Mouse (Mus musculus) neural tube, embryonic 15.5 days (tissue): ENCODE data around the gene Tmem135. TPM values are rescaled to one million over a fixed set of nuclear protein-coding genes. Genes with fewer than 3 reads are reported as not detected.

Experiments
- ATAC-seq: fragments of 200-750 bp; cut with Nextera tagmentation; 2 replicates; pipeline ENCODE4 v1.8.0; 2017; ENCODE audit warnings: mild to moderate bottlenecking, moderate TSS enrichment, moderate library complexity; ENCODE audit not compliant: low FRiP score
- H3K27ac ChIP-seq: fragments of 300-500 bp; sonication (generic); replicated peaks from 2 replicates; pipeline ENCODE4 v1.5.1; 2015; ENCODE audit warnings: mild to moderate bottlenecking, inconsistent platforms
- H3K27me3 ChIP-seq: fragments of 300-500 bp; sonication (generic); replicated peaks from 2 replicates; pipeline ENCODE4 v1.6.1; 2015; ENCODE audit warnings: inconsistent platforms
- H3K36me3 ChIP-seq: fragments of 300-500 bp; sonication (generic); 2 replicates; pipeline ENCODE4 v1.6.1; 2015; ENCODE audit warnings: inconsistent platforms
- H3K4me1 ChIP-seq: fragments of 300-500 bp; sonication (generic); 2 replicates; pipeline ENCODE4 v1.6.1; 2015; ENCODE audit warnings: inconsistent platforms
- H3K4me2 ChIP-seq: fragments of 300-500 bp; sonication (generic); 2 replicates; pipeline ENCODE4 v1.6.1; 2015; ENCODE audit warnings: inconsistent platforms, mild to moderate bottlenecking, moderate library complexity
- H3K4me3 ChIP-seq: fragments of 300-500 bp; sonication (generic); replicated peaks from 2 replicates; pipeline ENCODE4 v1.5.1; 2015; ENCODE audit warnings: mild to moderate bottlenecking, inconsistent platforms
- H3K9ac ChIP-seq: fragments of 300-500 bp; sonication (generic); replicated peaks from 2 replicates; pipeline ENCODE4 v1.6.1; 2015; ENCODE audit warnings: mild to moderate bottlenecking, inconsistent platforms
- H3K9me3 ChIP-seq: fragments of 300-500 bp; sonication (generic); replicated peaks from 2 replicates; pipeline ENCODE4 v1.6.1; 2016; ENCODE audit warnings: inconsistent platforms
- WGBS: fragments of 180-500 bp; shearing (Covaris S2); methylation state at CpG from one replicate; pipeline ENCODE4 v1.1.7; 2015; ENCODE audit warnings: mixed read lengths; 5-methylcytosine and 5-hydroxymethylcytosine counted together
- polyA plus RNA-seq: library from polyadenylated mRNA; unstranded; fragments of >200 nt; fragmentation: Nextera tagmentation; extraction: Ambion mirVana; gene quantifications from 2 replicates; pipeline ENCODE4 v1.2.1, GENCODE M21; 2015

Gene Tmem135
- polyA plus RNA-seq, 1 experiment from 2014 or later, result 29.0 TPM

GRCm38 (mm10) chr7:89239592-89239991 lies 164.4 kb downstream of the Tmem135 start:
- Histone ChIP-seq H3K9me3 (0 out of 2 replicates have a peak, but pooled peaks cover 2% of the 10 kb centered on the region), H3K9ac (no peak overlapping the region), H3K27me3 (no peaks in the 10 kb centered on the region), H3K27ac (no peak overlapping the region), H3K4me3 (no peak overlapping the region), H3K4me2 (no peak overlapping the region), H3K4me1 (no peaks in the 10 kb centered on the region), H3K36me3 (no peaks in the 10 kb centered on the region)
- WGBS, result 90% methylated on average over 4 of the region's 4 CpGs
- no peak for ATAC-seq

DNA sequence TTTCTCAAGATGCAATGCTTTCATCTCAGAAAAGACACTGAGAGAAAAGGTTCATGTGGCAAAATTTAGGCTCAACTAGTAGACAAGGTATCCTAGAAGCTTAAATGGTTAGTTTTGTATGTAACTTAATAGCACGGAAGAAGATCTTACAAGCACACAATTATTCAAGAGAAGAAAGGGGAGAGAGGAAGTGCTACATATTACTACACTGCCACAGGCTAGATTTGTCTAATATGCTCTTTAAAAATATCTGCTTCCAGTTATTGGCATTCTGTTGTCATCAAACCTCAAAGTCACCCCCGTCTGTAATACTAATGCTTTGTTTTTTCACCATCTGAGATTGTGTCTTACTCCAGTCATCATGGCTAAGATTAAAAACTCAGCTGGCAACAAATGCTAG lies 167.4 kb downstream of the Tmem135 start:
- no peak overlapping the region for H3K9ac ChIP-seq
- H3K36me3 ChIP-seq, result no peaks in the 10 kb centered on the region
- no peak overlapping the region for H3K4me3 ChIP-seq
- no peak overlapping the region for H3K27ac ChIP-seq
- H3K4me2 ChIP-seq, result no peak overlapping the region
- WGBS, result 86% methylated on average over 2 of the region's 2 CpGs
- H3K4me1 ChIP-seq, result no peaks in the 10 kb centered on the region
- H3K9me3 ChIP-seq, result 0 out of 2 replicates have a peak, but pooled peaks cover 2% of the 10 kb centered on the region
- no peak for ATAC-seq
- no peaks in the 10 kb centered on the region for H3K27me3 ChIP-seq

DNA sequence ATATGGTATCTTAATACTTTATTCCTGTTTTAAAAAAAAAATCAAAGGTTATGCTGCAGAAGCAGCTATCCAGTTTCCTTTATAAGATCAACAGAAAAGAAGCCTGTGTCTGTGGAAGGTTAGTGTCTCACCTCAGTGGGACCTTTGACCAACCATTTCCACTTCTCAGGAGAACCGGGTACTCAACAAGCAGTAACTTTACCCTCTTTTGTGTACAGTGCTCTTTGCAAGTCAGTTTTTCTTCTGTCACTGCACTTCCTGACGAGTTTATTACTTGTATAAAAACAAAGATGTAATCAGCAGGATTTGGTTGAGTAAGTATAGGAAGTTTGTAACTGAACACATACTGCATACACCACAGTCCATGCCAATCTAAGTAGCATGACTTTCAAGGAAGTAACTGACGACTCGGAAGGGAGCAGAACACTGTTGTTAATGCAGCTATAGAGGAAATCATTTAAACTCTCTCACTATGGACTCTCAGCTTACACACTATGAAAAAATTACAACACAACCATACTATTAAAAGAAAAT lies 168.0 kb downstream of the Tmem135 start:
- 73% methylated on average over 4 of the region's 4 CpGs for WGBS
- no peak for ATAC-seq
- Histone ChIP-seq H3K27me3 (no peaks in the 10 kb centered on the region), H3K4me1 (no peaks in the 10 kb centered on the region), H3K9me3 (0 out of 2 replicates have a peak, but pooled peaks cover 2% of the 10 kb centered on the region), H3K27ac (no peak overlapping the region), H3K4me3 (no peak overlapping the region), H3K9ac (no peak overlapping the region), H3K36me3 (no peaks in the 10 kb centered on the region), H3K4me2 (no peak overlapping the region)

DNA sequence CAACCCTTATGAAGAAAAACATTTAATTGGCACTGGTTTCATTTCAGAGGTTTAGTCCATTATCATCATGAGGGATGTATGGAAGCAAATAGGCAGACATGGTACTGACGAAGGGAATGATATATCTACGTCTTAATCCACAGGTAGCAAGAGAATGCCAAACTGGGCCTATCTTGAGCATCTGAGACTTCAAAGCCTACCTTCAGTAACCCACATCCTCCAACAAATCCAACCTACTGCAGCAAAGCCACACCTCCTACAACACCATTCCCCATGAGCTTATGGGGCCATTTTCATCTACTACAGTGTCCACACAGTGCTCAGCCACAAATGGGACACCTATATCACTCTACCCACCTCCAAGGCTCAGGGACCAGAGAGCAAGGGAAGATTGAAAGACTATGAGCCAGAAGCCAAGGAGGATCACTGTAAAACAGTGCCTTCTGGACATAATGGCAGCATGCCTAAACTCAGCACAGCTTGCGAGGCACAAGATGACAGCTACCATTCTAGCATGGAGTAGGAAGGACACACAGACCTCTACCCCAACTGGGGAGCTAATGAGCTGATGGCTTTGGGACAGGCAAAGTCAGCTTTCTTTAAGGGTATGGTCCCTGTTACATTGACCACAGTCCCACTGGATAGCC lies 171.4 kb downstream of the Tmem135 start:
- no peak for ATAC-seq
- Histone ChIP-seq H3K4me1 (no peaks in the 10 kb centered on the region), H3K4me3 (no peak overlapping the region), H3K36me3 (no peaks in the 10 kb centered on the region), H3K27me3 (no peaks in the 10 kb centered on the region), H3K9ac (no peak overlapping the region), H3K27ac (no peak overlapping the region), H3K4me2 (no peak overlapping the region), H3K9me3 (no peaks in the 10 kb centered on the region)
- WGBS, result 92% methylated on average over 3 of the region's 3 CpGs

DNA sequence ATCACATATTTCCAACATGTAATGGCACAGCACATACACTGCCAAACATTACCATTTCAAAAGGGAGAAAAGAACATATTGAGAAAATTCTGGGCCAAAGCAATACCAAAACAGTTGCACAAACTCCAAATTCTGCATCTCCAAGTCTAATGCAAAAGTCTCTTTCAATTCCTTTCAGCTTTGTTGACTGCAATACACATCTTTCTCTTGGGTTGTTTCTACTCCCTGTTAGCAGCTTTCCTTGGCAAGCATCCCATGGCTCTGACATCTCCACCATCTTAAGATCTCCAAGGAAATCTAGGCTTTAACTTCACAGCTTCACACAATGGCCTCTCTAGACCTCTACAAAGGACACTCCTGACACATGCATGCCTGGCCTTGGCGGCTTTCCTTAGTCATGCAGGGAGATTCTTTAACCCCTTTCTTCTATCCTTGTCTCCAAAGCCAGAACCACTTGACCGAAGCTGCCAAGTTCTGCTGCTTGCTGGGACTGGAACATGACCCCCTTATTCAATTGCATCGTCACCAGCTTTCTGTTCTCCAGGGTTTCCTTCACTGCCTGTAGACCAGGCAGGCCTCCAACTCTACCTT lies 172.7 kb downstream of the Tmem135 start:
- no peaks in the 10 kb centered on the region for H3K36me3 ChIP-seq
- no peaks in the 10 kb centered on the region for H3K9me3 ChIP-seq
- no peak overlapping the region for H3K4me3 ChIP-seq
- H3K9ac ChIP-seq, result no peak overlapping the region
- H3K27ac ChIP-seq, result no peak overlapping the region
- no peaks in the 10 kb centered on the region for H3K4me1 ChIP-seq
- H3K4me2 ChIP-seq, result no peak overlapping the region
- ATAC-seq, result no peak
- no peaks in the 10 kb centered on the region for H3K27me3 ChIP-seq
- 92% methylated on average over 3 of the region's 3 CpGs for WGBS

GRCm38 (mm10) chr7:89222609-89223008 lies 181.4 kb downstream of the Tmem135 start:
- no peak overlapping the region for H3K4me2 ChIP-seq
- H3K27me3 ChIP-seq, result no peaks in the 10 kb centered on the region
- no peak for ATAC-seq

DNA sequence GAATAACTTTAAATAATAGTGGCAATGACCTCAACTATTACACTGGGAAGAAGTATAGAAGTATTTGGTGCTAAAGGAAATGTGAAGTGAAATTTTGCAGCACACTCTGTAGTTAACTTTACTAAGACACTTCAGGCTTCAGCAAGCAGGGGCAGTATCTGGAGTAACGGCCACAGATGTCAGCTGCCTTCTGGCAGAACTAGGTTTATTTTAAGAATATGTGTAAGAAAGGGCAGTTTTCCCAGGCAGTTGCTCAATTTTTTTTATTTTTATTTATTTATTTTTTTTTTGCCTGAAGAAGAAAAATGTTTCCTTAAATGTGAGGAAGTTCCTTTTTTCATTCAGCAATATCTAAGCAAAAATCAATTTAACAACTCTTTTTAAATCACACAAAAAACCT lies 187.4 kb downstream of the Tmem135 start:
- no peak overlapping the region for H3K4me3 ChIP-seq
- H3K27ac ChIP-seq, result no peak overlapping the region
- no peak for ATAC-seq
- H3K27me3 ChIP-seq, result no peaks in the 10 kb centered on the region
- peaks cover 2% of the 10 kb centered on the region; the same call in 1 of the 2 replicates for H3K4me1 ChIP-seq
- no peaks in the 10 kb centered on the region for H3K9me3 ChIP-seq
- no peaks in the 10 kb centered on the region for H3K36me3 ChIP-seq
- WGBS, result 70% methylated on average over 1 of the region's 1 CpGs
- H3K9ac ChIP-seq, result no peak overlapping the region
- no peak overlapping the region for H3K4me2 ChIP-seq

More at GRCm38 (mm10) chr7:89222609-89223008, 181.4 kb downstream of the Tmem135 start:
- H3K9ac ChIP-seq, result no peak overlapping the region
- H3K36me3 ChIP-seq, result no peaks in the 10 kb centered on the region
- no peak overlapping the region for H3K27ac ChIP-seq
- H3K4me3 ChIP-seq, result no peak overlapping the region
- H3K4me1 ChIP-seq, result no peaks in the 10 kb centered on the region
- no peaks in the 10 kb centered on the region for H3K9me3 ChIP-seq
- WGBS, result 91% methylated on average over 1 of the region's 1 CpGs

DNA sequence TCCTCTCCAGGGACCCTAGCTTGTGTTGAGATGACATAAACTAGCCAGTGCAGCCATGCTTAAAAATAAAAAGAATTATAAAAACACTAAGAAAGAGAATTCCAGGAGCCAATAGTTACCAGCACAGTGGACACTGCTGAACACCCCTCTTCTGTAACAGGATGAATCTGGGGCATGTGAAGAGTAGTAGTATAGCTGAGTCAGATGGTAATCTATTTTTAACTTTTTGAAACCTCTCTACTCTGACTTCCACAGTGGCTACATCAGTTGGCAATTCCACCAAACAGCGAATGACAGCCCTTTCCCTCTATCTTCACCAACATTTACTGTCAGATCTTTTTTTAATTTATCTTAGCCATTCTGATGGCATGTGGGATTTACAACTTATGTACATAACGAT lies 187.9 kb downstream of the Tmem135 start:
- ATAC-seq, result no peak
- Histone ChIP-seq H3K4me1 (peaks cover 2% of the 10 kb centered on the region; the same call in 1 of the 2 replicates), H3K9me3 (no peaks in the 10 kb centered on the region), H3K27ac (0 out of 2 replicates have a peak overlapping the region, but pooled peaks have one; percentile 15), H3K9ac (no peak overlapping the region), H3K4me3 (no peak overlapping the region), H3K36me3 (no peaks in the 10 kb centered on the region), H3K27me3 (no peaks in the 10 kb centered on the region), H3K4me2 (no peak overlapping the region)
- WGBS, result 88% methylated on average over 2 of the region's 2 CpGs

DNA sequence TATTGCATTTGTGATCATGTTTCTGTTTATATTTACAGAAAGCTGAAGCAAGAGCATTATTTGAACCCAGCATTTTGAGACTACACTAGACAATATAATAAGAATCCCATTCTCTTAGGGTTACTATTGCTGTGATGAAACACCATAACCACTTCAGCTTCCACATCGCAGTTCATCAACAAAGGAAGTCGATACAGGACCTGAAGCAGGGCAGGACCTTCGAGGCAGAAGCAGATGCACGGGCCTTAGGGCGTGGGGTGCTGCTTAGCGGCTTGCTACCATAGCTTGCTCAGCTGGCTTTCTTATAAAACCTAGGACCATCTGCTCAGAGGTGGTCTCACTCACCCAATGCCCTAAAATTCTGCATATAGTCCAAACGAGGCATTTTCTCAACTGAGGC lies 188.3 kb downstream of the Tmem135 start:
- Histone ChIP-seq H3K9ac (no peak overlapping the region), H3K4me1 (peaks cover 3% of the 10 kb centered on the region; the same call in 1 of the 2 replicates), H3K4me3 (no peak overlapping the region), H3K27ac (0 out of 2 replicates have a peak overlapping the region, but pooled peaks have one; percentile 15), H3K36me3 (no peaks in the 10 kb centered on the region), H3K27me3 (no peaks in the 10 kb centered on the region), H3K9me3 (no peaks in the 10 kb centered on the region), H3K4me2 (no peak overlapping the region)
- ATAC-seq, result no peak
- WGBS, result 62% methylated on average over 7 of the region's 7 CpGs

DNA sequence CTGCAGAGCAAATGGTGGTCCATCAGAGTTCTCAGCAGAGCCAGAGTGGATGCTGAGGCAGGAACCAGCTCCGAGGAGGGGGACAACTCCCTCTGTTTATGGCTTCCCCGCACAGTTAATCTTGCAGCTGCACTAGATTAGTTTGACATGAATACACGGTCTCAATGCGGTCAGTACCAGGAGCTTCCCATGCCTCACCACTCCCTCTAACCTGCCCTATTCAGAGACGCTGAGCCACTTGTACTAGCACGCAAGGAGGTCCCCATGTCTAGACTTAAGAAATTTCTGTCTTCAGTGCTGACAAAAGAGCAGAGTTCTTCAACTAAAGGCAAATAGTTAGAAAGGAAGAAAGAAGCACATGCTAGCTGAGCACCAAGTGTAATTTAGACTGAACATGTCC lies 193.5 kb downstream of the Tmem135 start:
- H3K27ac ChIP-seq, result peak overlapping the region; percentile 60; the same call in 1 of the 2 replicates
- no peak overlapping the region for H3K4me3 ChIP-seq
- H3K4me2 ChIP-seq, result no peak overlapping the region
- no peak for ATAC-seq
- peaks cover 6% of the 10 kb centered on the region; the same call in 1 of the 2 replicates for H3K4me1 ChIP-seq
- H3K27me3 ChIP-seq, result no peaks in the 10 kb centered on the region
- H3K9ac ChIP-seq, result no peak overlapping the region
- WGBS, result 34% methylated on average over 6 of the region's 6 CpGs
- no peaks in the 10 kb centered on the region for H3K9me3 ChIP-seq
- H3K36me3 ChIP-seq, result no peaks in the 10 kb centered on the region

GRCm38 (mm10) chr7:89206165-89206564 lies 197.9 kb downstream of the Tmem135 start:
- Histone ChIP-seq H3K9ac (no peak overlapping the region), H3K27me3 (no peaks in the 10 kb centered on the region), H3K27ac (no peak overlapping the region), H3K4me3 (no peak overlapping the region), H3K9me3 (no peaks in the 10 kb centered on the region), H3K4me1 (peaks cover 6% of the 10 kb centered on the region; the same call in 1 of the 2 replicates), H3K36me3 (no peaks in the 10 kb centered on the region), H3K4me2 (no peak overlapping the region)
- 89% methylated on average over 3 of the region's 3 CpGs for WGBS
- no peak for ATAC-seq

- peaks cover 2% of the 10 kb centered on the region; the same call in 1 of the 2 replicates for H3K4me1 ChIP-seq
- no peak overlapping the region for H3K4me3 ChIP-seq
- H3K4me2 ChIP-seq, result no peak overlapping the region
- H3K27me3 ChIP-seq, result no peaks in the 10 kb centered on the region
- no peak for ATAC-seq
- H3K9ac ChIP-seq, result no peak overlapping the region
- H3K27ac ChIP-seq, result no peak overlapping the region
- H3K36me3 ChIP-seq, result no peaks in the 10 kb centered on the region
- WGBS, result 88% methylated on average over 1 of the region's 1 CpGs
- no peaks in the 10 kb centered on the region for H3K9me3 ChIP-seq
Observed at GRCm38 (mm10) chr7:89205402-89205801, 198.6 kb downstream of the Tmem135 start.
